Mouse (Mus musculus) embryonic fibroblast, embryonic 13.5 days (primary cell): ENCODE measurements around the gene Lrrc75b.

Experiments
- CTCF ChIP-seq: IDR thresholded peaks from 2 replicates; pipeline ENCODE4 v1.5.1; 2011; ENCODE audit warnings: mild to moderate bottlenecking, control low read depth, low read length, moderate library complexity, borderline replicate concordance; ENCODE audit not compliant: insufficient read depth
- POLR2A ChIP-seq: IDR thresholded peaks from 2 replicates; pipeline ENCODE4 v1.6.1; 2011; ENCODE audit warnings: low read depth, mild to moderate bottlenecking, control low read depth, low read length, moderate library complexity

DNA sequence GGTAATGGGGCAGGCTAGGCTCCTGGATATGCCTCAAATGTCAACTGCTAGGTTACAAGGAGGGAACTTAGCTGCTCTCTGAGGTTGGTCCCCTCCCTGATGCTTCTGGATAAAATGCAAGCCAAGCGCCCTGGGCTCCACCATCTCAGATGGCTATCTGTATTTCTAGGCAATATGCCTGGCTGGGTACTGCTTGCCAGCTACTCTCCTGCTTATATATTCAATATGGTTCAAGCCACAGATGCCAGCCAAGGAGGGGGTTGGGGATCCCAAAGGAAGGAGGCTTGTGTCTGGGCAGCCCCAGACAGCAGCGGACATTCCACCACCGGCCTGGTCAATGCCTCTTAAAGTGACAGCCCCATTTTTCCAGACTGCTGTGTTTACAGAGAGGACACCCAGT is 1.6 kb downstream of the Lrrc75b start:
- TF ChIP-seq CTCF (no peak), POLR2A (no peak)
